In genomic region chr5:46347368-46348083, GRCm38 (mm10) we compare ENCODE assay signal across 8 mouse cellular contexts.
A peak's percentile ranks its signal among the peaks of the same experiment; 100 is the strongest.
DNase-seq lines count a peak whose midpoint lies in the region; ATAC-seq lines count a peak whose summit lies in the region.

No protein-coding gene starts in this region.

- ATAC-seq in megakaryocyte-erythroid progenitor cell, adult 5-6 weeks (replicated peaks; ENCODE audit: low FRiP score, low TSS enrichment, poor library complexity, severe bottlenecking): peak; percentile 83

- peak; percentile 79 for DNase-seq in ZHBTc4 (ENCODE audit: low read depth, low spot score)
- peak; percentile 70 to 71 for DNase-seq in cerebellum, postnatal 36 days
- DNase-seq in gastrocnemius, postnatal 10 days: peak; percentile 72
- peak; percentile 63 for DNase-seq in hindlimb bud, embryonic 11.5 days (ENCODE audit: extremely low spot score, low read depth, low spot score)
- peak; percentile 82 to 84 for DNase-seq in left cerebral cortex, adult 18-20 months (ENCODE audit: low spot score in 2 of 2)
- DNase-seq in right cerebral cortex, postnatal 25 days: peak; percentile 75
- DNase-seq in yolk sac, embryonic 10.5 days (ENCODE audit: low spot score): peak; percentile 45

Comparison
In these comparisons a context has a peak if more than half of its experiments do, and no peak if none do; other contexts are left out.
1. Peak in every context shown above with its lines: DNase-seq and ATAC-seq.